Mouse (Mus musculus) bone marrow macrophage, adult 2 months (primary cell): ENCODE data around the gene Trp53tg5. TPM values are rescaled to one million over a fixed set of nuclear protein-coding genes. Genes with fewer than 3 reads are reported as not detected.
A peak's percentile ranks its signal among the peaks of the same experiment; 100 is the strongest.

Experiments
- H3K27ac ChIP-seq: 2 replicates; pipeline ENCODE4 v1.5.1; 2012; ENCODE audit warnings: low read depth, low read length; ENCODE audit not compliant: insufficient read depth
- H3K4me1 ChIP-seq: 2 replicates; pipeline ENCODE4 v1.6.1; 2012; ENCODE audit warnings: low read length; ENCODE audit not compliant: control insufficient read depth, insufficient read depth
- H3K4me3 ChIP-seq: 2 replicates; pipeline ENCODE4 v1.5.1; 2012; ENCODE audit warnings: mild to moderate bottlenecking, low read length, moderate library complexity; ENCODE audit not compliant: insufficient read depth
- CTCF ChIP-seq: IDR thresholded peaks from 2 replicates; pipeline ENCODE4 v1.5.1; 2012; ENCODE audit warnings: low read depth, mild to moderate bottlenecking, low read length, moderate library complexity
- POLR2A ChIP-seq: IDR thresholded peaks from 2 replicates; pipeline ENCODE4 v1.6.1; 2012; ENCODE audit warnings: mild to moderate bottlenecking, low read depth, low read length, borderline replicate concordance
- polyA plus RNA-seq: library from polyadenylated mRNA; stranded (reverse); fragments of >200 nt; gene quantifications from 2 replicates; pipeline ENCODE4 v1.2.4, GENCODE M21; 2012; ENCODE audit not compliant: missing spikeins, insufficient read depth, insufficient read length

Gene Trp53tg5
- polyA plus RNA-seq, 1 experiment: not detected

DNA sequence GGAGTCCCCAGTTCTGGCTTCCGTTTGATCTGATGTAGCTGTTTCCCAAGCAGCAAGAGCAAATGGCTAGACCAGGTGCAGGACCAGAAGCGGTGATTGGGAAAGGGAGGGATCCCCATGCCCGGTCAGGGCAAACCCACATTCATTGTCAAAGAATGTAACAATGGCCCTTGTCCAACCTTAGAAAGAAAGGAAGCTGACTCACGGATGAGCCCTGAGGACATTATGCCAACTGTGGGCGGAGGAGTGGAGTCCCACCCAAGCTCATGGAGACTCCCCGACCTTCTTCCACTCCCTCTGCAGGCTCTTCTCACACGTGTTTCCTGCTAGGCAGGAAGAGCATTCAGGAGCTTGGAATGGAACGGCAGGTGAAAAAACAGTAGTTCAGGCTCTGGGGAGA, 39.9 kb upstream of the Trp53tg5 start:
- no peak overlapping the region for H3K4me3 ChIP-seq
- peaks cover 5% of the 10 kb centered on the region; the same call in 1 of the 2 replicates for H3K4me1 ChIP-seq
- no peak overlapping the region for H3K27ac ChIP-seq
- TF ChIP-seq POLR2A: no peak
- no peak for TF ChIP-seq CTCF

GRCm38 (mm10) chr2:164512121-164512909, 38.8 kb upstream of the Trp53tg5 start:
- TF ChIP-seq CTCF (no peak), POLR2A (no peak)
- H3K27ac ChIP-seq: no peak overlapping the region
- H3K4me1 ChIP-seq: peaks cover 5% of the 10 kb centered on the region; the same call in 1 of the 2 replicates
- H3K4me3 ChIP-seq: no peak overlapping the region

- Histone ChIP-seq H3K4me3 (no peak overlapping the region), H3K27ac (no peak overlapping the region), H3K4me1 (peaks cover 5% of the 10 kb centered on the region; the same call in 1 of the 2 replicates)
- no peak for TF ChIP-seq CTCF
- TF ChIP-seq POLR2A: no peak
Measured at GRCm38 (mm10) chr2:164510621-164511190, 37.2 kb upstream of the Trp53tg5 start.

- TF ChIP-seq POLR2A (no peak), CTCF (no peak)
- H3K4me1 ChIP-seq: no peaks in the 10 kb centered on the region
- no peak overlapping the region for H3K4me3 ChIP-seq
- no peak overlapping the region for H3K27ac ChIP-seq
Measured at GRCm38 (mm10) chr2:164507811-164508210, 34.3 kb upstream of the Trp53tg5 start.

DNA sequence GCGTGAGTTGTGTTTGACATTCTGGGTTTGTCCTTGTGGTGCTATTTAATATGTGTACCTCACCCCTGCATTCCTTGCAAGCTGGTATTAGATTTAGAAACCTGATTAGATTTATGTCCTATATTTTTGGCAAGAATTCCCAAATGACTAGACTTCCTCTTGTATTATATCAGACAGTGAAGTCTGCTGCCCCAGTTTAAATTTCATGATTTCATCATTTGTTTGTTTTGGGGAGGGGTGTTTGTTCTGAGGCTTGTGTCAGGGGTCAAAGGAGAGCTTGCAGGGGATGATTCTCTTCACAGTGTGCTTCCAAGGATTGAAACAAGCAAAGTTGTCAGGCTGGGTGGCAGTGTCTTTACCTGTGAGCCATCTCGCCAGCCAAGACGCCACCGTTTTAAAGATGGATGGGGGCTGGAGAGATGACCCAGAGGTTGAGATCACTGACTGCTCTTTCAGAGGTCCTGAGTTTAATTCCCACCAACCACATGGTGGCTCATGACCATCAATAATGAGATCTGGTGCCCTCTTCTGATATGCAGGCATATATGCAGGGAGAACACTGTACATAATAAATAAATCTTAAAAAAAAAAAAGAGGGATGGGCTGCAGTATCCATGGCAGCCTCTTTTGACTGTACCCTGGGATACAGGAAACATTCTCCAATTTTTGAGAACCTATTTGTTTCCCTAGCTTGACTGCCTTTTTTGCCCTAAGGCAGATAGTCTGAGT, 32.3 kb upstream of the Trp53tg5 start:
- Histone ChIP-seq H3K27ac (no peak overlapping the region), H3K4me3 (no peak overlapping the region), H3K4me1 (no peaks in the 10 kb centered on the region)
- TF ChIP-seq POLR2A (no peak), CTCF (no peak)

- no peak overlapping the region for H3K27ac ChIP-seq
Measured at GRCm38 (mm10) chr2:164504919-164505318, 31.4 kb upstream of the Trp53tg5 start.

GRCm38 (mm10) chr2:164500511-164500910, 27.0 kb upstream of the Trp53tg5 start:
- no peak overlapping the region for H3K27ac ChIP-seq
- H3K4me1 ChIP-seq: peaks cover 9% of the 10 kb centered on the region
- H3K4me3 ChIP-seq: no peak overlapping the region
- no peak for TF ChIP-seq CTCF
- no peak for TF ChIP-seq POLR2A

More at GRCm38 (mm10) chr2:164504919-164505318, 31.4 kb upstream of the Trp53tg5 start:
- H3K4me3 ChIP-seq: no peak overlapping the region
- H3K4me1 ChIP-seq: no peaks in the 10 kb centered on the region
- TF ChIP-seq POLR2A (no peak), CTCF (no peak)

DNA sequence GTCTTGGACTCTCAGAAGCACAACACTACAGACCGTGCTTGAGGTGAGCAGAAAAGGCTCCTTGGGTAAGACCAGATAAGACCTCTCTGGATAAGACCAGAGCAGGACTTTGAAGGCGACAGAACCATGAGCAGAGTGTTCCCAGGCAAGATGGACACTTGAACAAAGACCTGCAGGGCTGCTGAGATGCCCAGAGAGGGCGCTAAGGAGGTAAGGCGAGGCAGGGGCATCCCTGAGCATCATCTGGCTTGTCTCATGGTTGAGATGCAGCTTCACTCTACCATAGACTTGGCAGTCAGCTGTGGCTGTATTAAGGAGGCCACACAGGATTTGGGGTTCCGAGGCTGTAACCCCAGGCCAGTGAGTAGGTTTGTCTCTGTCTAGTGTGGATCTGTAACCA, 25.8 kb upstream of the Trp53tg5 start:
- Histone ChIP-seq H3K27ac (no peak overlapping the region), H3K4me1 (peaks cover 9% of the 10 kb centered on the region), H3K4me3 (no peak overlapping the region)
- TF ChIP-seq POLR2A: no peak
- TF ChIP-seq CTCF: no peak

- Histone ChIP-seq H3K27ac (no peak overlapping the region), H3K4me3 (peak overlapping the region; percentile 79), H3K4me1 (peaks cover 19% of the 10 kb centered on the region)
- TF ChIP-seq CTCF (peak; percentile 23; the same call in 1 of the 2 replicates), POLR2A (no peak)
Measured at GRCm38 (mm10) chr2:164497691-164498268, 24.3 kb upstream of the Trp53tg5 start.
